Mouse (Mus musculus): ENCODE results near the gene Ssmem1. TPM values are rescaled to one million over a fixed set of nuclear protein-coding genes. Genes with fewer than 3 reads are reported as not detected.

The Ssmem1 gene
- polyA plus RNA-seq, 1 experiment from 2014 or later, result not detected

- no peak overlapping the region for H3K4me2 ChIP-seq (replicated peaks; ENCODE audit: low read depth, low read length)
- no peaks in the 10 kb centered on the region for H3K36me3 ChIP-seq (ENCODE audit: control insufficient read depth, insufficient read depth, low read length)
- no peaks in the 10 kb centered on the region for H3K27me3 ChIP-seq (ENCODE audit: control insufficient read depth, insufficient read depth, low read length)
- H3K27ac ChIP-seq (ENCODE audit: low read length), result peak overlapping the region; percentile 84
- 39% methylated on average over 5 of the region's 5 CpGs for WGBS
- no peak for ATAC-seq (ENCODE audit: insufficient number of reproducible peaks, insufficient read depth, low FRiP score, low read depth)
- H3K4me1 ChIP-seq (ENCODE audit: control insufficient read depth, insufficient read depth, low read length), result peaks cover 10% of the 10 kb centered on the region
- no peak overlapping the region for H3K9ac ChIP-seq (replicated peaks; ENCODE audit: low read depth, low read length)
- H3K9me3 ChIP-seq (ENCODE audit: control insufficient read depth, low read depth, low read length), result no peaks in the 10 kb centered on the region
- no peak overlapping the region for H3K4me3 ChIP-seq (ENCODE audit: low read depth, low read length)
Observed at GRCm38 (mm10) chr6:30538800-30539199, 29.2 kb downstream of the Ssmem1 start.

- H3K27me3 ChIP-seq (ENCODE audit: control insufficient read depth, insufficient read depth, low read length), result no peaks in the 10 kb centered on the region
- no peak within 1 kb of the TSS for H3K9ac ChIP-seq (replicated peaks; ENCODE audit: low read depth, low read length)
- H3K9me3 ChIP-seq (ENCODE audit: control insufficient read depth, low read depth, low read length), result no peaks in the 10 kb centered on the region
- H3K36me3 ChIP-seq (ENCODE audit: control insufficient read depth, insufficient read depth, low read length), result no peaks in the 10 kb centered on the region
- H3K27ac ChIP-seq (ENCODE audit: low read length), result peak within 1 kb of the TSS; percentile 34; the same call in 1 of the 2 replicates
- H3K4me3 ChIP-seq (ENCODE audit: low read depth, low read length), result no peak within 1 kb of the TSS
- WGBS, result 57% methylated on average over 11 of the region's 11 CpGs
- no peak for ATAC-seq (ENCODE audit: insufficient number of reproducible peaks, insufficient read depth, low FRiP score, low read depth)
- H3K4me2 ChIP-seq (replicated peaks; ENCODE audit: low read depth, low read length), result no peak within 1 kb of the TSS
- peaks cover 10% of the 10 kb centered on the region for H3K4me1 ChIP-seq (ENCODE audit: control insufficient read depth, insufficient read depth, low read length)
Observed at GRCm38 (mm10) chr6:30541009-30541799, 31.6 kb downstream of the Ssmem1 start, which contains the start of gene Cpa2. Gene Cpa2, plus strand, starts transcription at chr6:30541582.

GRCm38 (mm10) chr6:30542277-30542676, 32.6 kb downstream of the Ssmem1 start:
- Histone ChIP-seq H3K9me3 (ENCODE audit: control insufficient read depth, low read depth, low read length) (no peaks in the 10 kb centered on the region), H3K36me3 (ENCODE audit: control insufficient read depth, insufficient read depth, low read length) (no peaks in the 10 kb centered on the region), H3K27ac (ENCODE audit: low read length) (no peak overlapping the region), H3K4me3 (ENCODE audit: low read depth, low read length) (no peak overlapping the region), H3K4me2 (replicated peaks; ENCODE audit: low read depth, low read length) (no peak overlapping the region), H3K9ac (replicated peaks; ENCODE audit: low read depth, low read length) (no peak overlapping the region), H3K4me1 (ENCODE audit: control insufficient read depth, insufficient read depth, low read length) (peaks cover 15% of the 10 kb centered on the region), H3K27me3 (ENCODE audit: control insufficient read depth, insufficient read depth, low read length) (no peaks in the 10 kb centered on the region)
- 51% methylated on average over 6 of the region's 6 CpGs for WGBS
- ATAC-seq (ENCODE audit: insufficient number of reproducible peaks, insufficient read depth, low FRiP score, low read depth), result no peak

GRCm38 (mm10) chr6:30543077-30543476, 33.4 kb downstream of the Ssmem1 start:
- H3K27me3 ChIP-seq (ENCODE audit: control insufficient read depth, insufficient read depth, low read length), result no peaks in the 10 kb centered on the region
- H3K36me3 ChIP-seq (ENCODE audit: control insufficient read depth, insufficient read depth, low read length), result no peaks in the 10 kb centered on the region
- WGBS, result 54% methylated on average over 12 of the region's 12 CpGs
- H3K4me2 ChIP-seq (replicated peaks; ENCODE audit: low read depth, low read length), result no peak overlapping the region
- H3K9ac ChIP-seq (replicated peaks; ENCODE audit: low read depth, low read length), result no peak overlapping the region
- no peaks in the 10 kb centered on the region for H3K9me3 ChIP-seq (ENCODE audit: control insufficient read depth, low read depth, low read length)
- H3K27ac ChIP-seq (ENCODE audit: low read length), result peak overlapping the region; percentile 34; the same call in 1 of the 2 replicates
- peaks cover 20% of the 10 kb centered on the region for H3K4me1 ChIP-seq (ENCODE audit: control insufficient read depth, insufficient read depth, low read length)
- H3K4me3 ChIP-seq (ENCODE audit: low read depth, low read length), result no peak overlapping the region
- no peak for ATAC-seq (ENCODE audit: insufficient number of reproducible peaks, insufficient read depth, low FRiP score, low read depth)

GRCm38 (mm10) chr6:30543851-30544250, 34.2 kb downstream of the Ssmem1 start:
- Histone ChIP-seq H3K36me3 (ENCODE audit: control insufficient read depth, insufficient read depth, low read length) (no peaks in the 10 kb centered on the region), H3K4me3 (ENCODE audit: low read depth, low read length) (no peak overlapping the region), H3K27ac (ENCODE audit: low read length) (no peak overlapping the region; the same call in 1 of the 2 replicates), H3K4me2 (replicated peaks; ENCODE audit: low read depth, low read length) (peak overlapping the region; percentile 7; the same call in 1 of the 2 replicates), H3K9ac (replicated peaks; ENCODE audit: low read depth, low read length) (no peak overlapping the region), H3K9me3 (ENCODE audit: control insufficient read depth, low read depth, low read length) (no peaks in the 10 kb centered on the region), H3K4me1 (ENCODE audit: control insufficient read depth, insufficient read depth, low read length) (peaks cover 19% of the 10 kb centered on the region; the same call in 1 of the 2 replicates), H3K27me3 (ENCODE audit: control insufficient read depth, insufficient read depth, low read length) (no peaks in the 10 kb centered on the region)
- ATAC-seq (ENCODE audit: insufficient number of reproducible peaks, insufficient read depth, low FRiP score, low read depth), result no peak
- WGBS, result 27% methylated on average over 8 of the region's 8 CpGs

- no peak for ATAC-seq (ENCODE audit: insufficient number of reproducible peaks, insufficient read depth, low FRiP score, low read depth)
- H3K36me3 ChIP-seq (ENCODE audit: control insufficient read depth, insufficient read depth, low read length), result no peaks in the 10 kb centered on the region
- H3K4me2 ChIP-seq (replicated peaks; ENCODE audit: low read depth, low read length), result no peak overlapping the region
- no peak overlapping the region for H3K9ac ChIP-seq (replicated peaks; ENCODE audit: low read depth, low read length)
- 70% methylated on average over 7 of the region's 7 CpGs for WGBS
- H3K27me3 ChIP-seq (ENCODE audit: control insufficient read depth, insufficient read depth, low read length), result no peaks in the 10 kb centered on the region
- peak overlapping the region; percentile 2; the same call in 1 of the 2 replicates for H3K27ac ChIP-seq (ENCODE audit: low read length)
- peaks cover 28% of the 10 kb centered on the region for H3K4me1 ChIP-seq (ENCODE audit: control insufficient read depth, insufficient read depth, low read length)
- H3K4me3 ChIP-seq (ENCODE audit: low read depth, low read length), result no peak overlapping the region
- no peaks in the 10 kb centered on the region for H3K9me3 ChIP-seq (ENCODE audit: control insufficient read depth, low read depth, low read length)
Observed at GRCm38 (mm10) chr6:30545689-30546088, 36.0 kb downstream of the Ssmem1 start.

GRCm38 (mm10) chr6:30546571-30547273, 37.1 kb downstream of the Ssmem1 start:
- ATAC-seq (ENCODE audit: insufficient number of reproducible peaks, insufficient read depth, low FRiP score, low read depth), result peak; percentile 63; the same call in 1 of the 2 replicates
- no peak overlapping the region for H3K9ac ChIP-seq (replicated peaks; ENCODE audit: low read depth, low read length)
- 12% methylated on average over 17 of the region's 17 CpGs for WGBS
- peak overlapping the region; percentile 9; the same call in 1 of the 2 replicates for H3K4me3 ChIP-seq (ENCODE audit: low read depth, low read length)
- H3K27ac ChIP-seq (ENCODE audit: low read length), result peak overlapping the region; percentile 83
- H3K27me3 ChIP-seq (ENCODE audit: control insufficient read depth, insufficient read depth, low read length), result no peaks in the 10 kb centered on the region
- H3K4me2 ChIP-seq (replicated peaks; ENCODE audit: low read depth, low read length), result peak overlapping the region; percentile 39
- no peaks in the 10 kb centered on the region for H3K9me3 ChIP-seq (ENCODE audit: control insufficient read depth, low read depth, low read length)
- no peaks in the 10 kb centered on the region for H3K36me3 ChIP-seq (ENCODE audit: control insufficient read depth, insufficient read depth, low read length)
- H3K4me1 ChIP-seq (ENCODE audit: control insufficient read depth, insufficient read depth, low read length), result peaks cover 24% of the 10 kb centered on the region

- Histone ChIP-seq H3K9me3 (ENCODE audit: control insufficient read depth, low read depth, low read length) (no peaks in the 10 kb centered on the region), H3K4me1 (ENCODE audit: control insufficient read depth, insufficient read depth, low read length) (peaks cover 24% of the 10 kb centered on the region)
- WGBS, result 2% methylated on average over 17 of the region's 17 CpGs
Observed at GRCm38 (mm10) chr6:30547274-30547645, 37.6 kb downstream of the Ssmem1 start.

More at GRCm38 (mm10) chr6:30547274-30547645, 37.6 kb downstream of the Ssmem1 start:
- ATAC-seq (ENCODE audit: insufficient number of reproducible peaks, insufficient read depth, low FRiP score, low read depth), result no peak
- Histone ChIP-seq H3K36me3 (ENCODE audit: control insufficient read depth, insufficient read depth, low read length) (no peaks in the 10 kb centered on the region), H3K9ac (replicated peaks; ENCODE audit: low read depth, low read length) (no peak overlapping the region), H3K27me3 (ENCODE audit: control insufficient read depth, insufficient read depth, low read length) (no peaks in the 10 kb centered on the region), H3K4me2 (replicated peaks; ENCODE audit: low read depth, low read length) (peak overlapping the region; percentile 39), H3K27ac (ENCODE audit: low read length) (peak overlapping the region; percentile 83), H3K4me3 (ENCODE audit: low read depth, low read length) (peak overlapping the region; percentile 9; the same call in 1 of the 2 replicates)

Measured in stomach, embryonic 14.5 days (tissue).